Mouse (Mus musculus): ENCODE measurements around the gene Sfxn2.

The Sfxn2 gene

GRCm38 (mm10) chr19:46572951-46573937 is at the start of gene Sfxn2, which contains the start of gene Arl3:
TSS of gene Sfxn2 (plus strand) at chr19:46573365.
TSS of gene Arl3 (minus strand) at chr19:46573198.
- DNase-seq: peak; percentile 96

GRCm38 (mm10) chr19:46523480-46524151 is 49.5 kb upstream of the Sfxn2 start:
- DNase-seq: peak; percentile 53

GRCm38 (mm10) chr19:46524152-46524544 is 49.0 kb upstream of the Sfxn2 start:
- no peak for DNase-seq

GRCm38 (mm10) chr19:46524601-46525321 is 48.4 kb upstream of the Sfxn2 start:
- peak; percentile 30 for DNase-seq

- DNase-seq: no peak
These were observed 47.2 kb upstream of the Sfxn2 start for GRCm38 (mm10) chr19:46525691-46526631.

- DNase-seq: peak; percentile 68
These were observed 45.3 kb upstream of the Sfxn2 start for GRCm38 (mm10) chr19:46527632-46528528.

GRCm38 (mm10) chr19:46528529-46529213 is 44.5 kb upstream of the Sfxn2 start:
- DNase-seq: peak; percentile 84

- DNase-seq: peak; percentile 14
These were observed 43.3 kb upstream of the Sfxn2 start for GRCm38 (mm10) chr19:46529601-46530448.

GRCm38 (mm10) chr19:46530449-46530990 is 42.6 kb upstream of the Sfxn2 start:
- no peak for DNase-seq

GRCm38 (mm10) chr19:46531071-46532030 is 41.8 kb upstream of the Sfxn2 start:
- peak; percentile 31 for DNase-seq

- peak; percentile 55 for DNase-seq
These were observed 41.0 kb upstream of the Sfxn2 start for GRCm38 (mm10) chr19:46532031-46532688.

GRCm38 (mm10) chr19:46533066-46533465 is 40.1 kb upstream of the Sfxn2 start:
- no peak for DNase-seq

GRCm38 (mm10) chr19:46533525-46533924 is 39.6 kb upstream of the Sfxn2 start:
- no peak for DNase-seq

- no peak for DNase-seq
These were observed 38.5 kb upstream of the Sfxn2 start for GRCm38 (mm10) chr19:46534542-46535098.

- DNase-seq: no peak
These were observed 35.8 kb upstream of the Sfxn2 start for GRCm38 (mm10) chr19:46537357-46537756.

GRCm38 (mm10) chr19:46538213-46538612 is 35.0 kb upstream of the Sfxn2 start:
- DNase-seq: peak; percentile 35

- no peak for DNase-seq
These were observed 30.4 kb upstream of the Sfxn2 start for GRCm38 (mm10) chr19:46542750-46543149.
